Mouse (Mus musculus) spleen, postnatal 36 days (tissue): ENCODE data around the gene Zzz3.

Experiments used
- DNase-seq, 2 experiments: peaks; one replicate each; pipeline ENCODE4 v3.0.0; 2022; ENCODE audit warnings: low spot score in 2 of 2, mixed read lengths in 1 of 2

The Zzz3 gene

DNA sequence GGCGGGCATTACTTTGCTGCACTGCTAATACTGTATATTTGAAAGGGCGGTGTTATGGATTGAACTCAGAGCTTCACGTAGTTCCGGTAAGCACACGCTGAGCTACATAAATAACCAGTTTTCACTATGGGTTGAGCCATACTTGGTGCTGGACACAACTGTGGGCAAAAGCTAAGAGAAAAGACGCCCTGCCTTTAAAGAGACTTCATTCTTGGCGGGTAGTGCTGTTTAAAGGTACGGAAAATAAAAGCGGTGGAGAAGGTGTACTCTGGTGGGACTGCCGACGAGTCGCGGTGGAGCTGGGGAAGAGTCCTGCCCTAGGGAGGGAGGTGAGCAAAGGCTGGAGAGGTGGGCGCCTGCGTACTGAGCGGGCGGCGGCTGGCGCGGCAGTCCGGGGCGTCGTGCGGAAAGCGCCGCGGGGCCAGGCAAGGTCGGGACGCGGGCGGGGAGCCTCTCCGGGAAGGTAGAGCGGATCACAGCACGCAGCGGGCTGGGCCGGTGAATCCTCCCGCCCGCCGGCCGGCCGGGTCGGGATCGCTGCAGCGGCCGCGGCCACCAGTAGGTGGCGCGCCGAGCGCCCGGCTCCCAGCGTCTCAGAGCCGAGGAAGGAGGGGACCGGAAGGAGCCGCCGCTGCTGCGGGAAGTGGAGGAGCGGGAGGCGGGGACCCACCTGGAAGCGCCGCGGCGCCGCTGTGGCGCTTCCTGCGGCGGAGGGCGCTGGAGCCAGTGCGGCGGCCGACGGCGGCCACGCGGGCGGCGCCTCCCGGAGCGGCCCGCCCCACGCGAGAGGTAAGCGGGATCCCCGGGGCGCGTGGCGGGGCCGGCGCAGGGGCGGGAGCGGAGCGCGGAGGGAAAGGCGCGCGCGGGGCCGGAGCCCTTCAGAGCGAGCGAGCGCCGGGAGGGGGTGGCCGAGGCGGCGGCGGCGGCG lies at the start of gene Zzz3:
TSS of gene Zzz3 (plus strand) at position 124 of the 928 bp plus-strand sequence.
- DNase-seq, result peak; percentile 88 to 89

DNA sequence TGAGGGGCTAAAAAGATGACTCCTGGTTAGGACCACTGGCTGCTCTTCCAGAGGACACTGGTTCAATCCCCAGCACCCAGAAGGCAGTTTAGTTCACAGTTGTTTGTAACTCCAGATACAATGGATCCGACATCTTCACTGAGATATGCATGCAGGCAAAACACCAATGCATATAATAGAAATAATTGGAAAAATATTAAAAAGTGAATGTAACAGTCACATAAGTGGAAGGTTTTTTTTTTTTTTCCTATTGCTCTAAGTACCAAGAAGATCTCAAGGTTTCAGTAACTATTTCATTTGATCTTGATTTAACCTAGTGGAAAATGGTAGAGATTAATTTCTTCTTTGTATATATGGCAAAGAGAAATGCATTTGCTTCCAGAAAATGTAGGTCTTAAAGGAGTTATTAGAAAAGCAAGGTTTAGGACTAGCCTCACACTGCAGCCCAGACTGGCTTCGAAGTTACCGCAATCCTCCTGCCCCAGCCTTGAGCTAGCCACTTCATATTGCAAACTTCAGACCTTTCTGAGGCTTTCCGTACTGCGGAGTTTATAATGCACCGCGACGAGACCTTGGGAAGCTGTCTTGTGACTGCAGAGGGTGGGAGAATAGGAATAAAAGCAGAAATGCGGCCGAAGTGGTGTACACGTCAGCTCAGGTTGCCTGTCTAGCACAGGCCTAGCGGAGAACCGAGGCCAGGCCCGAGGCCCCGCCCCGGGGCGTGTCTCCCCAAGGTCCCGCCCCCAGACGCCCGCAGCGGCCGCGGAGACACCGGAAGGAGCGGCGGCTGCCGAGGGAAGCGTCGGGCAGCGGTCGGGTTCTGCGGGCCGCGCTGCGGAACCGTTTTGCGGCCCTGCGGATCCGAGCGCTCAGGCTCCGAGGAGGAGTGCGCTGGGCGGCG lies 49.3 kb upstream of the Zzz3 start, which contains the start of gene Usp33:
TSS of gene Usp33 (plus strand) at position 747 of the 901 bp plus-strand sequence.
- peak; percentile 92 to 93 for DNase-seq

DNA sequence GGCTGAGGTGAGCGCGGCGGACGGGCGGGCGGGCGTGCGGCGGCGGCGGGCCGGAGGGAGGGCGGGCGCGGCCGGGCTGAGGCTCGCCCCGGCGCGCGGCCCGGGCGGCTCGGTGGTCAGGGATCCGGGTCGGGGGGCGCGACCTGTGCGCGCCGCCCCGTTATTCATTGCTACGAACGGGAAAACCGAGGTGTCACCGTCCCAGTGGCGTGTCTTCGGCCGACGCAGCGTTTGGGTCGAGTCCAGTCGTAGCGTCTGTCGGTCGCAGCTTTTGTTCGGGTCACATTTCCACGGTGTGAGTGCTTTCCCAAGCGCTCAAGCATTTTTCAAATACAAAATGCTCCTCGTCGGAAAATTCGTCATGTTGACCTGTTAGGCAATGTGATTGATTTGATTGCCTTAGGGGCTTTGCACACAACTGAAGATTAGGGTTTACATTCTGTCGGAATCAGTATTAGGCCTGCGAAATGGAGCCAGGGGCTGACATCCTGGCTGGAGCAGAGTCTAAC lies 48.6 kb upstream of the Zzz3 start:
- peak in 1 of 2 experiments; percentile 17 for DNase-seq

DNA sequence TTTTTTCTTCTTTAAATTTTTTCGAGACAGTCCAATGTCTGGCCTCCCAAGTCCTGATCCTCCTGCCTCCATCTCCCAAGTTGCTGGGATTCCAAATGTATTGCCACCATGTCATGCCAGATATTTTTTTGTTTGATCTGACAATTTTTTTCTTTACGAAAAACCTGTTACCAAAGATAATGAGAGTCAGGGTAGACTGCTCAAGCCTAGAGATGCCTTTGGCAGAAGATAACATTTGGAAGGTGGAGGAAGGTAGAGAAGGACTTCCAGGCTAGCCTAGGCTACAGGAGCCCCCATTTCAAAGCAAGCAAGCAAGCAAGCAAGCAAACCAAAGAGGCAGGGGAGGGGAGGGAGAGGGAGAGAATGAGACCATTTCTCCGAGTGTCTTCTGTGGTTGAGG lies 48.0 kb upstream of the Zzz3 start:
- DNase-seq, result no peak

DNA sequence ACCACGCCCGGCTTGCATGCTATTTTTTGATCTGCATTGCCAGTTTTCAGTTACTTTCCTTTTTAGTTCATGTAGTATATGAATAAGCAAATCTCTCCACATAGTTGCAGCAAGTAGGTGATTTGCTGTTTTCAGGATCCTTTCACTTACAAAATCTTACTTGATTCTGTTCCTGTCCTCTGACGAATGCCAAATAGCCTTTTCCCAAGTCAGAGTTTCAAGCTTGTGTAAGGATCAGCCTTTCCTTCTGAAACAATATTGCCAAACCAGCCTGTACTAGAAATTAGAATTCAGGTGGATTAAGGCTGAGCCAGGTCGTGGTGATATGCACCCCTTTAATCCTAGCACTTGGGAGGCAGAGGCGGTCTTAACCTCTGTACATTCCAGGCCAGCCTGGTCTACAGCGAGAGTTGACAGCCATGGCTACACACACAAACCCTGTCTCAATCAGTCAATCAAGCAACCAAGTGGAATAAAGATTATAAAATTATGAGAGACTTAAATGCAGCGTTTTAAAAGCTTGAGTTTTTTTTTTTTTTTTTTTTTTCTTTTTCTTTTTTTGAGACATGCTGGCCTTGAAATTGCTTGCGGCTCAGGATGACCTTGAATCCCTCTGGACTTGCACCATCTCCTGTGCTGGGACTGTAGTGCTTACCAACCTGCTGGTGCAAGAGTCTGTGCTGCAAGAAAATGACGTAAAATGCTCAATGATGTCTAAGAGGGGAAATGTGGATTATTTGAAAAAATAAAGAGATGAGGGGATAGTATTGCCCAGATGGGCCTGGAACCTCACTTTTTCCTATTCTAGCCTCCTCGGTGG lies 47.1 kb upstream of the Zzz3 start:
- DNase-seq, result no peak

DNA sequence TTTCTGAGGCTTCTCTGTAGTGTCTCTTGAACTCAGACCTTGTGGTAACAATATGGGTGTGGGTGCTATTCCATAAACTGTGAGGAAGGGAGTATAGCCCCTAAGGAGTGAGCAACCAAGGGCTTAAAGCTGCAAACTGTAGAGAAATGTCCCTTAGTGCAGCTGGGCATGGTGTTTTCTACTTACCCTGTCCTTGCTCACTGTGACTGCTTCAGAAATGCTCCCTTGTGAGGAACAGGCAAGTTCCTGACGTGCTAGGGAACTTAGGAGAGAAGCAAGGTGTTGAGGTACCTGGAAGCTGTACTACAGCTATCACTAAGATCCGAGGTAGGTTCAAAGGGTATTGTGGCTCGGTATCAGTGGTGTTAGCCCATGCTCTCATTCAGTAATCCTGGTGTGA lies 44.8 kb upstream of the Zzz3 start:
- DNase-seq, result no peak

DNA sequence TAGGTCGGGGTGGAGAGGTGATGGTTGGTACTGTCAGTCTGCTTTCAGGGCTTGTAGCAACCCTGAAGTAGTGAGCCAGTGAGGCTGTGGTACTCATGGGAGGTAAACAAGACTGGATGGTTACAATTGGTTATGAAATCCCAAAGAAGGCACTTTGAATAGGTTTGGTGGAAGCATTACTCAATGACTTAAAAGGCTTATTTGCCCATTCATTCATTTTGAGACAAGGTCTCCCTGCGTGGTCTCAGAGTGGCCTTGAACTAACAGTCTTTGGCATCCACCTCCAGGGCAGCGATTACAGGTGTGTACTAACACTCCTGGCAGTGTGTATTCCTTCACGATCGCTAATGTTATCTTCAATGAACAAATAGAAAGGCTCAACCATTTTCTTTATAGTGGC lies 44.3 kb upstream of the Zzz3 start:
- no peak for DNase-seq

DNA sequence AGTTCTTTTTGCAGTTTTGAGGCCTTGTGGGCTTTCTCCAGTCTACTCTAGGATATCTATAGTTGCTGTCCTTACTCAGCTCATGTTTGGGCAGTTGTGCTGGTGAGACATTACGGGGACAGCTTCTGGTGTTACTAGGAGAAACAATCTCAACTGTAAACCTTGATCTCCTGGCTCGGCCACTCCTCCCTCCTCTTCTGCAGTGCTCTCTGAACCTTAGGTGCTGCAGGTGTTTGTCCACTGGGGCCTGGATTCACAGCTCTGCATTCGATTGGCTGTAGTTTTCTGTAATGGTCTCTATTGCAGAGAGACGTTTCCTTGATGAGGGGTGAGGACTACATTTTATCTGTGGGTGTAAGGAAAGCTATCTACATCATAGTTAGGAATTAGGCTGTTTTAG lies 43.0 kb upstream of the Zzz3 start:
- no peak for DNase-seq

DNA sequence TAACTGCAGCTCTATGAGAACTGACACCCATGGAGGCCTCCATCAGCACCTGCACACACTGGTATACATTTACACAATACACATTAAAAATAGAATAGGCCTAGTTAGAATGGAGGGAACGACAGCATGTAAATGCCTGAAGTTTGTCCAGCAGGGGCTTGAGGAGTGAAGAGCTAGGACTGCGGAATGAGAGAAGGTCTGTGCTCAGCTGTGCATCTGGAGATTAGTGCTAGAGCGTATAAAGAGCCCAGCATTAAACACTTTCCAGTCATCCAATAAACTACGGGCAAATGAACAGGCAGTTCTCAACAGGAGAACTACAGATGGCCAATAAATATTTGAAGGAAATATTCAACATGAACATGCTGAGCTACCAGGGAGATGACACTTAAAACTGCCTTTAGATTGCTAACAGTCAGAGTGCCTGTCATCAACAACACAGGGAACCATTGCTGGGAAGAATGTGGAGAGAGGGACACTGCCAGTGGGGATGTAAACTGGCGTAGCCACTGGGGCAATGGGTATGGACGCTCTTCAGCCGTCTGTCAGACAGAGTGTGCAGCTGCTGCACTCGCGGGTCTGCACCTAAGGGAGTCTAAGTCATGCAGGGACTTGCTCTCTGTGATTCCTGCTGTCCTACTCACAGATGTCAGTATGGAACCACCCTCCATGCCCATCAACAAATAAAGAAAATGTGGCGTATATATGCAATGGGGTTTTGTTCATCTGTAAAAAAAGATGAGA lies 41.7 kb upstream of the Zzz3 start:
- no peak for DNase-seq

DNA sequence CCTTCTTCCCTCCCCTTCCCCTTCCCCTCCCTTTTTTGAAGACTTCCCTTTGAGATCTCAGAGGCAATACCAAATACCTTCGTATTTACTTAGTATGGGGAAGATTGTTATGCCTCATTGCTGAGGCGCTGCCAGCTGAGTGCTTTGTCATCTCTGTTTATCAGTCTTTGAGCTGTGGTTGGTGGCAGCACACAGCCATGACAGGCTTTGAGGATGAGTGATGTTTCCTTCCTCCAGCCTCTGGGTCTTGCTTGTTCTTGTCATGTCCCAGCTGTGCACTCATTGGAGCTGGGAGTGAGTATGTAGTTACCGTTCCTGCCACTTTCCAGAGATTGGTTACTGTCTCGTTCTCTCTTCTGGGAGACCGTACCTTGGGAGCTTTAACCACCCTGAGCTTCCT lies 39.9 kb upstream of the Zzz3 start:
- DNase-seq, result peak; percentile 42 to 44

DNA sequence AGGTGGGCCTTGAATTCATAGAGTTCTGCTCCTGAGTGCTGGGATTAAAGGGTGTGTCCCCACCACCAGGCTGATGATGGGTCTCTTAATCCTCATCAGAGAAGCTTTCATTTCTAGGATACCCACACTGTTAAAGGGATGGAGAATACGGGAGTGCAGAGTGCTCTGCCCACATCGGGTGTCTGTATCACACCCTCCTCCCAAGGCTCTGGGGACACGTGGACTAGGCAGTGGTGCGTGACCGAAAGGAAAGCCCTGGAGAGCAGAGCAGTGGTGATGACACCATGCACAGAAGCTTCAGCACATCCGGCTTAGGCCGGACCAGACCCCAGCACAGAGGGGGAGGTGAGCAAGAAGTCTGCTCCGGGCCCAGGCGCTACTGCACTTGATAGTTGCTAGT lies 38.5 kb upstream of the Zzz3 start:
- DNase-seq, result no peak

DNA sequence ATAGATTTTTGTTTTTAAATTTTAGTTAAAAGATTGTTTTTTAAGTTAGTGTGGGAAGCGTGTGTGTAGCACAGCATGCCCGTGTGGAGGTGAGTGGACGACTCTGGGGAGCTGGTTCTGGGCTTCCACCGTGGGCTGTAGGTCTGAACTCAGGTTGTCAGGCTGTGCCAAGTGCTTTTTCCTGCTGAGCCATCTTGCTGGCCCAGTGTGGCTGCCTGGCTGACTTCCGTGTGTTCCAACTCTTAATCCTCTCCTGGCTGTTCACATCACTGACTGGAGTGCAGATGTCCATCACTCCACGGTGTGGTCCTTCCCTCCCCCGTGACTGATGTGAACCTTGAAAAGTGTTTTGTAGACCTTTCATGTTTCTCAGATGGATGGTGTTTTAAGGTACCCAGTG lies 36.1 kb upstream of the Zzz3 start:
- DNase-seq, result no peak

DNA sequence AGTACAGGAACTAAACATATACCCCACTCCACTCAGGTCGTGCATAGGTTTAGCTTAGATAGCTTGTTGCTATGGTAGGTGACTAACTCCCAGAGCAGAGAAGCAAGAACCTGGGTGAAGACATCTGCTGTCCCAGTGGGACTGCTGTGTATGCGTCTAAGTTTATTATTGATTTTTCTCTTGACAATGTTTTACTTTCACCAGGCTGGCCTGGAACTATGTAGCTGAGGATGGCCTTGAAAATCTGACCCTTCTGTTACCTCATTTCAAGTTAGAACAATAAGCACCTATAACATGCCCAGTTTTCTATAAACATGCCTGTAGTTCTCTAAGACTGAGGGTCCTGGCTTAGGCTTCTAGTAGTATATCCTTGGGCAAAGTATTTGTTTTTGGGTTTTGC lies 31.1 kb upstream of the Zzz3 start:
- DNase-seq, result no peak

DNA sequence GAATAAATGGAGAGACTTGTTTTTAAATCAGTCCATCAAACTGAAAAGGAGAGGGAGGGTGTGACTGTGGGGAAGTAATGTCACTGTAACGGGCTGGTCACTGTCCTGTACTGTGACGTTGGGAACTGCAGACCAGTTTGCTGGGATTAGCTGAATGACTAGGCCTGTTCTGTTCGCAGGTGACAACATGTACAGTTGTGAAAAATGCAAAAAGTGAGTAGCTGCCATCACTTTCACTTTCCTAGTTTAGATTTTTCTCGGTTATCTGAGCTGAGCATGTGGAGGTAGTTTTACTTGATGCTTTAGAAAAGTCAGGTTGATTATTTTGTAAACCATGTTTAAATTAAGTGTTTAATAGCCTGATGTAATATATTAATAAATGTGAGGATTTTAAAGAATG lies 19.2 kb upstream of the Zzz3 start:
- DNase-seq, result no peak

DNA sequence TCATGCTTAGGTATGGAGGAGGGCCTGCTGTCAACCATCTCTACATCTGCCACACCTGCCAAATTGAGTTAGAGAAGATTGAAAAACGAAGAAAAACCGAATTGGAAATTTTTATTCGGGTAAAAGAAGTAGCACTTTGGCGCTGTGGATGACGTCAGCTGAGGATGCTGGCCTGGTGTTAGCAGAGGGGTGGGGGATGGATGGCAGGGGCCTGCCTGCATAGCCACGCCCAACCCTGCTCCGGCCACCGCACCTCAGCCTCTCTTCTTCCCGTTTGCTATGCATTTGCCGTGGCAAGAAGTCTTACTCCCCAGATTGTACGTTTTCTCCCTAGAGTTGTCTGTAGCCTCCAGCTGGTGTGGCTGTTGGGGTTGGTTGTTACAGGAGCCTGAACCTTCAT lies 11.2 kb upstream of the Zzz3 start:
- DNase-seq, result no peak

DNA sequence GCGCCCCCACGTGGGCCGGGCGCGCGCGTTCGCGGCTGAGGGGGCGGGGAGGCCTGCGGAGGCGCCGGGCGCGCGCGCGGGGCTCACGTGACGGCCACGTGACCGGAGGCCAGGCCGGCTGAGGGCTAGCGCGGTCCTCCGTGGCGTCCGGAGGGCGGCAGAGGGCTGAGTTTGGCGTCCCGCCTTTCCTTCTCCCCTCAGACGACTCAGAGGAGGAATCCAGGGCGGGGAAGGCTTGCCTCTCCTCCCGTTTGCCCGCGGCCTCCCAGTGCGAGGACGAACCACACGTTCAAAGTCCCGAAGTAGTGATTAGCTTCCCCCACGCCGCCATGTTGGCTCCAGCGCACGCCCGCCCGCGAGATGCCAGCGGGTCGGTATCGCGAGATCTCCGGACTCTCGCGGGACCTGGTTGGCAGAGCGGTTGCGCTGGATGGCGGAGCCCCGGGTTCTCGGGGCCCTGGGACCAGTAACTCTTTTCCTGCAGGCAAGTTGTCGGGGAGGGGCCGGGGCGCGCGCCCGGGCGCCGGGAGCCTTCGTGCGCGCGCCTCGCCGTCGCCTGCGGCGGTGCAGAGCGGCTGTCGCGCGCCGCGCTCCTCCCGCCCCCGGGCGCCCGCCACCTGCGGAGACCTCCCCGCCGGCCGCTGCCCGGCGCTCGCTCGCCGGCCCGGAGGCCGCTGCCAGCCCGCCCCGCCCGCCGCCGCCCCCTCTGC lies 1.2 kb downstream of the Zzz3 start:
- peak; percentile 97 for DNase-seq

DNA sequence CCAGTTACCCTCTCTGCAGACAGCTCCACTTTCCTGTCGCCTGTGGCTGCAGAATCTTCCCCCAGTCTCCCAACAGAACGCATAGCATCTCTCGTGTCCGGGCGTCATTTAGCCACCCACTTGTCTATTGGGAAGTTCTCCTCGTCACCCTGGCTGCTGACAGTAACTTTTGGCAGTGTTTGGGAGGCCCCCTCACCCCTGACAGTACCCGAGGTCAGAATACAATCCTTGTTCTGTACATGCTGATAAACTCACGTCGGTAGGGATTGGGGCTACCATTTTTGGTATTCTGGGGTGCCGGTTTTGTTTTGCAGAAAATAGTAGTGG lies 1.7 kb downstream of the Zzz3 start:
- peak in 1 of 2 experiments; percentile 24 for DNase-seq

DNA sequence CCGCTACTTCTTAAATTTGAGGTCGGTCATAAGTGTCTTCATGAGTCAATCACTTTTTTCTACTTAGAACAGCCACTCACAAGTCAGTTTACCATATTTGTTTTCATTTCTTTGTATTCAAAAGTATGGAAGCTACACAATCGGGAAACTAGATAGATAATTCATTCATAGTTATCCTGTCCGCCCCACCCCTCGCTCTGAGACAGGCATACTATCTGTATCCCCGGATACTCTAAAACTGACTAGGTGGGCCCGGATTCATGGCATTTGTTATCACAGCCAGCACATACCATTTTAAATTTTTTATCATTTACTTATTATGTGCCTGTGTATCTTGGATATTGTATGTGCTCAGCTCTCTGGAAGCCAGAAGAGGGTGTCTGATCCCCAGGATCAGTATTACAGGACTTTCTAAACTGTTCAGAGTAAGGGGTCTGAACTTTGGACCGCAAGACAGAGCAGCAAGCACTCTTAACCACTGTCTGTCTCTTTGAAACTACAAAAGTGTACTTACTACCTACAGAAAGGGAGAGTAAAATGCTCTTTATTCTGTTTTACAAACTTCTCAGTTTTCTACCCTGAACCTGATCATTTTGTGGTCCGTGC lies 2.2 kb downstream of the Zzz3 start:
- DNase-seq, result peak in 1 of 2 experiments; percentile 12

DNA sequence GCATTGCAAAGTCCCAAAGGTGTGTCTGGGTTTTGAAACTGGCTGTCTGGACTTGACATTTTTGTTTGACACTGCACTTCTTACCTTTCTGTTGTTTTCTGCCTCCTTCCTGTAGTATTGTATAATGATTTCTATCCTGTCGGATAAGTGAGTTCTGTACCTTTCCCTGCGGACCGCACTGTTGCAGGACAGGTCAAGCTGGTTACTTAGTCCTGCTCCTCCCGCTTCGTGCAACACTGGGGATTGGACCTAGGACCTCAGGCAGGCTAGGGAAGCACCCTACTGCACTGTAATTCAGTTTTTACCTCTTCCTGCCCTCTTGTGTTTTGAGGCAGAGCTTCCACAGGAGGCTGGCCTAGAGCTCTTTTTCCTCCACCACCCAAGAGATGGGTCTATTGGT lies 5.2 kb downstream of the Zzz3 start:
- DNase-seq, result no peak

DNA sequence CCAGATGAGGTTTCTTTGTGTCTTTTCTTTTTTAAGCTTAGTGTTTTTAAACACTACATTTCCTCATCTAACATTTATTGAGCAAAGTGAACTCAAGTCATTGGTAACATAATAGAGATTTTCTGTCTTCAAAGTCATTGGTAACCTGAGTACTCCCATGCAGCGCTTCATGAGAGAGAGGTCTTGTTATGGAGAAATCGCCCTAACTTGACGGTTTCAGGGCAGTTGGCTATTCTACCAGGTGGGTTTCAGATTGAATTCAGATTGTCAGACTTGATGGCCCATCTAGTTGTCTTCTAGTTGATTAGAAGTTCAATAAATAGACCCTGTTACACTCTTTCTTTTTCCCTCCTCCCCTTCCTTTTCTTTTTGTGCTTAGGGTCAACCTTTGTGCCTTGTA lies 5.6 kb downstream of the Zzz3 start:
- no peak for DNase-seq
